Mouse (Mus musculus) stomach, postnatal 0 days (tissue): Measurements from ENCODE around the gene Ubiad1. TPM values are rescaled to one million over a fixed set of nuclear protein-coding genes. Genes with fewer than 3 reads are reported as not detected.

Source experiments
- ATAC-seq: fragments of 200-750 bp; cut with Nextera tagmentation; 2 replicates; pipeline ENCODE4 v1.8.0; 2017; ENCODE audit not compliant: low FRiP score, low TSS enrichment
- DNase-seq: peaks from one replicate; pipeline ENCODE4 v3.0.0-alpha.2; 2016; ENCODE audit warnings: low spot score
- H3K27ac ChIP-seq: fragments of 300-500 bp; sonication (generic); replicated peaks from 2 replicates; pipeline ENCODE4 v1.5.1; 2014; ENCODE audit warnings: mild to moderate bottlenecking, control low read depth
- H3K27me3 ChIP-seq: fragments of 300-500 bp; sonication (generic); 2 replicates; pipeline ENCODE4 v1.6.1; 2014; ENCODE audit warnings: low read length; ENCODE audit not compliant: control insufficient read depth, insufficient read depth
- H3K36me3 ChIP-seq: fragments of 300-500 bp; sonication (generic); 2 replicates; pipeline ENCODE4 v1.6.1; 2014; ENCODE audit warnings: low read length, mixed read lengths; ENCODE audit not compliant: control insufficient read depth, insufficient read depth
- H3K4me1 ChIP-seq: fragments of 300-500 bp; sonication (generic); replicated peaks from 2 replicates; pipeline ENCODE4 v1.6.1; 2014; ENCODE audit warnings: antibody characterized with exemption; ENCODE audit not compliant: control insufficient read depth, insufficient read depth
- H3K4me2 ChIP-seq: fragments of 300-500 bp; sonication (generic); replicated peaks from 2 replicates; pipeline ENCODE4 v1.6.1; 2014; ENCODE audit warnings: low read depth, mild to moderate bottlenecking, control low read depth, moderate library complexity
- H3K4me3 ChIP-seq: fragments of 300-500 bp; sonication (generic); 2 replicates; pipeline ENCODE4 v1.5.1; 2014; ENCODE audit warnings: low read depth, low read length, control low read depth
- H3K9ac ChIP-seq: fragments of 300-500 bp; sonication (generic); 2 replicates; pipeline ENCODE4 v1.6.1; 2014; ENCODE audit warnings: mild to moderate bottlenecking, low read length, control low read depth, mixed read lengths
- H3K9me3 ChIP-seq: fragments of 300-500 bp; sonication (generic); 2 replicates; pipeline ENCODE4 v1.6.1; 2016; ENCODE audit warnings: low read length; ENCODE audit not compliant: control insufficient read depth
- CTCF ChIP-seq: IDR thresholded peaks from 2 replicates; pipeline ENCODE4 v1.5.1; 2016; ENCODE audit warnings: antibody characterized with exemption, low read depth, mild to moderate bottlenecking, moderate library complexity
- EP300 ChIP-seq: optimal IDR thresholded peaks from 2 replicates; pipeline ENCODE3; 2016; ENCODE audit warnings: antibody characterized with exemption
- WGBS: fragments of 180-500 bp; shearing (Covaris S2); extraction: QIAGEN DNeasy Blood & Tissue Kit; methylation state at CpG from one replicate; pipeline ENCODE4 v1.1.7; 2014; 5-methylcytosine and 5-hydroxymethylcytosine counted together
- polyA plus RNA-seq: library from polyadenylated mRNA; unstranded; fragments of >200 nt; fragmentation: Nextera tagmentation; extraction: Ambion mirVana; gene quantifications from 2 replicates; pipeline ENCODE4 v1.2.1, GENCODE M21; 2015

Ubiad1 gene
- polyA plus RNA-seq, 1 experiment from 2014 or later = 9.5 TPM

DNA sequence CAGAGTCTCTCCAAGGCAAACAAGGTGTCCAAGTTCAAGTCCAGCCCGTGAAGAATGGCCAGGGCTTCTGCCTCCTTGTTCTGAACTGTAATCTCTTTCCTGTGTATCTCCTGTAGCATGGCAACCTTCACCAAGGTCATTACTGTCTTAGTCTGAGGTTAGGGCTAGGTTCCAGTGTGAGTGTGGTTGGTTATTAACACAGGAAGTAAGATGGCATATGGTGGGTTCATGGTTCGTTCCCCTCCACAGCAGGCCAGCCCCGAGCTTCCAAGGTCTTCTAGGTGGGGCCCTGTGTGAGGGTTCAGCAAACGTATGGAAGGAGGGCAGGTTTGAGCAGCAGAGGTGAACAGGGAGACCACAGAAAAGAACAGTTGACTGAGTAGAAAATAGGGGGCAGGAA lies 12.1 kb downstream of the Ubiad1 start:
- no peak overlapping the region for H3K27ac ChIP-seq
- no peaks in the 10 kb centered on the region for H3K4me1 ChIP-seq
- no peak for DNase-seq
- ATAC-seq = no peak
- H3K36me3 ChIP-seq = peaks cover 4% of the 10 kb centered on the region; the same call in 1 of the 2 replicates
- H3K4me3 ChIP-seq = no peak overlapping the region
- no peaks in the 10 kb centered on the region for H3K9me3 ChIP-seq
- 84% methylated on average over 4 of the region's 4 CpGs for WGBS
- H3K9ac ChIP-seq = no peak overlapping the region
- H3K4me2 ChIP-seq = no peak overlapping the region
- TF ChIP-seq EP300 (no peak), CTCF (no peak)
- H3K27me3 ChIP-seq = no peaks in the 10 kb centered on the region

DNA sequence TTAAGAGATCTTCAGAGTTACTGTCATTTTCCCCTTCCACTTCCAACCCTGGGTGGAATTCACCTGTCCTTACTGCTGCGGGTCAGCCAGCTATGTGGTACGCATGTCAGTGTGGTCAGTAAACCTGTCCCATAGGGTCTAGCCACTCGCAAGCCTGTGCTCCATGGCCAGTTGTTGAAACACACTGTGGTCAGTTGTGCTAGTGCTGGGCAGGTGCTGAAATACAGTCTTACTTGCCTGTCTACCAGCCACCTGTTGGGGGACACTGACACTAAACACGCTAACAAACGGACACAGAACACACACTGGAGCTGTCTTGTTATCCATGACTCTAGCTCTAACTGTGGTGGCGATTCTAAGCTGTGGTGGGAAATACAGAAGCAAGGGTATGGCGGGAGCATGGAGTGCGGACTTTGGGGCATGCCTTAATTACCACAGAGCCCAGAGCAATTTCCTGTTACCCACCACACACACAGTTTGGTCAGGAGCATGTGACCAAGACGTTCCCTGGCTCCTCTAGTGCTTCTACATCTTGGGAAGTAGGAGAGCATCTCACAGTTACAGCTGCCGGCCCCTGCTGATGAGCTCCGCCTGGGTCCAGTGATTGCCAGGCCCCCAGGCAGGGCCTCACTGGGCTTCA lies 13.6 kb downstream of the Ubiad1 start:
- TF ChIP-seq CTCF = no peak
- no peak for TF ChIP-seq EP300
- ATAC-seq = no peak
- no peaks in the 10 kb centered on the region for H3K27me3 ChIP-seq

DNA sequence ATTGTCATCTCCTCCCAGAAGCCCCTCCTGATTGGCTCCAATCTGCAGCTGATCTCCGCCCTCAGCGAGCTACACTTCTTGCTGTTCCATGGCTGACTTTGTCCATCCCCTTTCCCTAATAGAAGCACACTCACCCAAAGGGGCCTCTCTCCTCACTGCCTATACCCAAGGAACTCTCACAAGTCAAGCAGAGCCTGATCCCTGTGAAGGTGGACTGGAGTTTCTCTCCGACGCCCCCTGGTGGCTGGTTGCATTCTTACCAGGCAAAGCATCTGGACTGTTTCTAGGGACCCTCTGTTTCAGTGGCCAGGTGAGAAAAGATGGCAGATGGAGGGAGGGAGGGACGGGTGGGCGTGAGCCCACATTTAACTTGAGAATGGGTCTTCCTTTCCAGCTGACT lies 14.9 kb downstream of the Ubiad1 start:
- H3K4me2 ChIP-seq = no peak overlapping the region
- 30% methylated on average over 6 of the region's 6 CpGs for WGBS
- no peak overlapping the region for H3K27ac ChIP-seq
- no peak overlapping the region for H3K4me3 ChIP-seq
- H3K9me3 ChIP-seq = no peaks in the 10 kb centered on the region
- no peaks in the 10 kb centered on the region for H3K4me1 ChIP-seq
- ATAC-seq (no peak), DNase-seq (peak; percentile 76)
- 0 out of 2 replicates have a peak, but pooled peaks cover 4% of the 10 kb centered on the region for H3K36me3 ChIP-seq
- TF ChIP-seq CTCF (peak; percentile 89), EP300 (no peak)
- H3K27me3 ChIP-seq = no peaks in the 10 kb centered on the region
- no peak overlapping the region for H3K9ac ChIP-seq

More for the DNA sequence above, 13.6 kb downstream of the Ubiad1 start:
- Histone ChIP-seq H3K9me3 (no peaks in the 10 kb centered on the region), H3K4me3 (no peak overlapping the region), H3K27ac (no peak overlapping the region), H3K4me1 (no peaks in the 10 kb centered on the region), H3K4me2 (no peak overlapping the region), H3K36me3 (0 out of 2 replicates have a peak, but pooled peaks cover 4% of the 10 kb centered on the region), H3K9ac (no peak overlapping the region)
- DNase-seq = no peak
- 85% methylated on average over 11 of the region's 11 CpGs for WGBS

DNA sequence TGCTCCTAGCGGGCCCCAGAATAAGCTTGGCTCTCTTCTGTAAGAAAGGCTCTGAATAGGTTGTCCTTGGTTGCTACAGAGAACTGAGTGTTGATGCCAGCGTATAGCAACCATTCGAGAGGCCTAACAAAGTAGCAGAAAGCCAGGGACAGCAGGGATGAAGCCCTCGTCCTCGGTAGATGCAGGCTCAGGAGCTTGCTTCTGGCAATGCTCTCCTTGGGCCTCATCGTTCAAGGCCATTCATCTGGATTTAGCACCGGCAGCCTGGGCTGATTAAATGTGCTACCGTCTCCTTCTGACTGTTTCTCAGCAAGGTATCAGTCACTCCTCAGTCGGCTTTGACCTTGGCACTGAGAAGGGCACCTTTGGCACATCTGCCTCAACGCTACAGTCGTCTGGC lies 15.4 kb downstream of the Ubiad1 start:
- Histone ChIP-seq H3K27ac (no peak overlapping the region), H3K4me3 (no peak overlapping the region), H3K36me3 (0 out of 2 replicates have a peak, but pooled peaks cover 2% of the 10 kb centered on the region), H3K9me3 (no peaks in the 10 kb centered on the region), H3K27me3 (no peaks in the 10 kb centered on the region), H3K4me1 (no peaks in the 10 kb centered on the region), H3K4me2 (no peak overlapping the region), H3K9ac (no peak overlapping the region)
- ATAC-seq (no peak), DNase-seq (no peak)
- no peak for TF ChIP-seq EP300
- TF ChIP-seq CTCF = no peak
- 84% methylated on average over 11 of the region's 11 CpGs for WGBS

DNA sequence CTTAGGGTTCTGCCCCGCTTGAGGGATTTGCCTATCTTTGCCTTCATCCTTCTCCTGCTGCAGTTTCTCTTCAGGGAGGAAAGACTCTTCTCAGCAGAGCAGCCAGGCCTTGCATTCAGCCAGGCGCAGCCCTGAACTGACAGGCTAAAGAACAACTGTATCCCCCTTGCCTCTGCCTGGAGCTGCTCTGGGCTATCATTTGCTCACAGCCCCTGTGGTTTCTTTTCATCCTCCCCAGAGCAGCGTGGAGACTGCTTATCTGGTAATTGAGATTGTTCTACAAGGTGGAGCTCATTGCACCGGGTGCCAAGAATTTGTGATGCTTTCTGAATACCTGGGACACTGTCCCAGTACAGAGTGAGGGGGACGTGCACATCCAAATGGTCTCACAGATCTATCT lies 16.0 kb downstream of the Ubiad1 start:
- Histone ChIP-seq H3K9me3 (no peaks in the 10 kb centered on the region), H3K4me1 (no peaks in the 10 kb centered on the region), H3K9ac (no peak overlapping the region), H3K36me3 (0 out of 2 replicates have a peak, but pooled peaks cover 2% of the 10 kb centered on the region), H3K4me3 (no peak overlapping the region), H3K4me2 (no peak overlapping the region), H3K27me3 (no peaks in the 10 kb centered on the region), H3K27ac (no peak overlapping the region)
- ATAC-seq (no peak), DNase-seq (no peak)
- TF ChIP-seq EP300 = no peak
- no peak for TF ChIP-seq CTCF
- WGBS = 85% methylated on average over 5 of the region's 5 CpGs
